Mouse (Mus musculus) layer of hippocampus, adult 8-10 months (tissue): ENCODE measurements around the gene Cacnb4. TPM values are rescaled to one million over a fixed set of nuclear protein-coding genes. Genes with fewer than 3 reads are reported as not detected.

Source experiments
- total RNA-seq, 4 experiments: library from RNA; stranded (reverse); gene quantifications; 2 replicates each; pipeline ENCODE4 v1.2.4; 2022

Gene Cacnb4
- total RNA-seq, 4 experiments from 2014 or later = 79.3 to 85.5 (median 80.2) TPM

Other genes starting within 250 kb of the Cacnb4 start
- gene Stam2, start 65.5 kb upstream of the Cacnb4 start, total RNA-seq = 10 to 100 TPM; 23.7 to 26.5 (median 24.7) TPM
- gene Fmnl2, start 181.0 kb upstream of the Cacnb4 start, total RNA-seq = 10 to 100 TPM; 43.9 to 45.7 (median 44.3) TPM